Mouse (Mus musculus) neural tube, embryonic 12.5 days (tissue): ENCODE measurements around the gene Vps39. TPM values are rescaled to one million over a fixed set of nuclear protein-coding genes. Genes with fewer than 3 reads are reported as not detected.

Experiments used
- ATAC-seq: fragments of 200-750 bp; cut with Nextera tagmentation; 2 replicates; pipeline ENCODE4 v1.8.0; 2017; ENCODE audit warnings: low read depth, mild to moderate bottlenecking, moderate TSS enrichment, moderate library complexity; ENCODE audit not compliant: low FRiP score
- H3K27ac ChIP-seq: fragments of 300-500 bp; sonication (generic); 2 replicates; pipeline ENCODE4 v1.5.1; 2016
- H3K27me3 ChIP-seq: fragments of 300-500 bp; sonication (generic); replicated peaks from 2 replicates; pipeline ENCODE4 v1.6.1; 2016; ENCODE audit warnings: mild to moderate bottlenecking
- H3K36me3 ChIP-seq: fragments of 300-500 bp; sonication (generic); 2 replicates; pipeline ENCODE4 v1.6.1; 2016; ENCODE audit warnings: mild to moderate bottlenecking
- H3K4me1 ChIP-seq: fragments of 300-500 bp; sonication (generic); 2 replicates; pipeline ENCODE4 v1.6.1; 2016
- H3K4me2 ChIP-seq: fragments of 300-500 bp; sonication (generic); replicated peaks from 2 replicates; pipeline ENCODE4 v1.6.1; 2016; ENCODE audit warnings: mild to moderate bottlenecking
- H3K4me3 ChIP-seq: fragments of 300-500 bp; sonication (generic); 2 replicates; pipeline ENCODE4 v1.5.1; 2016
- H3K9ac ChIP-seq: fragments of 300-500 bp; sonication (generic); 2 replicates; pipeline ENCODE4 v1.6.1; 2016; ENCODE audit warnings: mild to moderate bottlenecking
- H3K9me3 ChIP-seq: fragments of 300-500 bp; sonication (generic); 2 replicates; pipeline ENCODE4 v1.6.1; 2016; ENCODE audit warnings: mild to moderate bottlenecking
- WGBS: fragments of 180-500 bp; shearing (Covaris S2); methylation state at CpG from one replicate; pipeline ENCODE4 v1.1.7; 2016; 5-methylcytosine and 5-hydroxymethylcytosine counted together
- polyA plus RNA-seq: library from polyadenylated mRNA; unstranded; fragments of >200 nt; fragmentation: Nextera tagmentation; extraction: Ambion mirVana; gene quantifications from 2 replicates; pipeline ENCODE4 v1.2.1, GENCODE M21; 2016

Gene Vps39
- polyA plus RNA-seq, 1 experiment from 2014 or later = 44.5 TPM

GRCm38 (mm10) chr2:120348120-120348519 is 4.8 kb downstream of the Vps39 start:
- no peak for ATAC-seq
- H3K9ac ChIP-seq = no peak overlapping the region
- H3K36me3 ChIP-seq = peaks cover 44% of the 10 kb centered on the region
- peaks cover 6% of the 10 kb centered on the region; the same call in 1 of the 2 replicates for H3K4me1 ChIP-seq
- H3K4me3 ChIP-seq = no peak overlapping the region
- no peaks in the 10 kb centered on the region for H3K27me3 ChIP-seq
- no peak overlapping the region for H3K27ac ChIP-seq
- WGBS = 83% methylated on average over 9 of the region's 9 CpGs
- no peak overlapping the region for H3K4me2 ChIP-seq
- no peaks in the 10 kb centered on the region for H3K9me3 ChIP-seq

GRCm38 (mm10) chr2:120341741-120342140 is 11.2 kb downstream of the Vps39 start:
- Histone ChIP-seq H3K27me3 (no peaks in the 10 kb centered on the region), H3K4me2 (no peak overlapping the region), H3K36me3 (peaks cover 77% of the 10 kb centered on the region), H3K4me3 (no peak overlapping the region), H3K9me3 (no peaks in the 10 kb centered on the region), H3K27ac (no peak overlapping the region), H3K9ac (no peak overlapping the region), H3K4me1 (no peaks in the 10 kb centered on the region)
- ATAC-seq = no peak
- WGBS = 93% methylated on average over 1 of the region's 1 CpGs

GRCm38 (mm10) chr2:120337886-120338285 is 15.1 kb downstream of the Vps39 start:
- Histone ChIP-seq H3K4me1 (no peaks in the 10 kb centered on the region), H3K36me3 (peaks cover 69% of the 10 kb centered on the region), H3K9ac (no peak overlapping the region), H3K4me2 (no peak overlapping the region), H3K9me3 (no peaks in the 10 kb centered on the region), H3K4me3 (no peak overlapping the region), H3K27ac (no peak overlapping the region), H3K27me3 (no peaks in the 10 kb centered on the region)
- 82% methylated on average over 2 of the region's 2 CpGs for WGBS
- ATAC-seq = no peak

GRCm38 (mm10) chr2:120331575-120331974 is 21.4 kb downstream of the Vps39 start:
- ATAC-seq = no peak
- Histone ChIP-seq H3K27me3 (no peaks in the 10 kb centered on the region), H3K4me1 (no peaks in the 10 kb centered on the region), H3K9me3 (no peaks in the 10 kb centered on the region), H3K4me2 (no peak overlapping the region), H3K27ac (no peak overlapping the region), H3K9ac (no peak overlapping the region), H3K4me3 (no peak overlapping the region), H3K36me3 (peaks cover 69% of the 10 kb centered on the region)
- WGBS = 87% methylated on average over 4 of the region's 4 CpGs

GRCm38 (mm10) chr2:120315077-120315476 is 37.9 kb downstream of the Vps39 start:
- H3K36me3 ChIP-seq = peaks cover 39% of the 10 kb centered on the region
- H3K4me1 ChIP-seq = no peaks in the 10 kb centered on the region
- no peak overlapping the region for H3K4me3 ChIP-seq
- H3K27ac ChIP-seq = no peak overlapping the region
- no peak for ATAC-seq
- no peak overlapping the region for H3K9ac ChIP-seq
- no peaks in the 10 kb centered on the region for H3K9me3 ChIP-seq
- H3K4me2 ChIP-seq = no peak overlapping the region
- H3K27me3 ChIP-seq = no peaks in the 10 kb centered on the region
- 76% methylated on average over 4 of the region's 4 CpGs for WGBS

- Histone ChIP-seq H3K4me2 (no peak overlapping the region), H3K9me3 (no peaks in the 10 kb centered on the region), H3K9ac (no peak overlapping the region), H3K27me3 (no peaks in the 10 kb centered on the region), H3K4me3 (no peak overlapping the region), H3K4me1 (no peaks in the 10 kb centered on the region), H3K27ac (no peak overlapping the region), H3K36me3 (peaks cover 36% of the 10 kb centered on the region)
- no peak for ATAC-seq
- WGBS = 82% methylated on average over 4 of the region's 4 CpGs
Observed at GRCm38 (mm10) chr2:120314487-120314886, 38.5 kb downstream of the Vps39 start.

GRCm38 (mm10) chr2:120313976-120314375 is 39.0 kb downstream of the Vps39 start, which contains the start of gene Pla2g4f:
TSS of gene Pla2g4f (minus strand) at chr2:120314165.
- ATAC-seq = no peak
- Histone ChIP-seq H3K4me3 (no peak within 1 kb of the TSS), H3K9ac (no peak within 1 kb of the TSS), H3K4me1 (no peaks in the 10 kb centered on the region), H3K27me3 (no peaks in the 10 kb centered on the region), H3K9me3 (no peaks in the 10 kb centered on the region), H3K27ac (no peak within 1 kb of the TSS), H3K36me3 (peaks cover 31% of the 10 kb centered on the region), H3K4me2 (no peak within 1 kb of the TSS)
- WGBS = 60% methylated on average over 3 of the region's 3 CpGs

GRCm38 (mm10) chr2:120312276-120312825 is 40.6 kb downstream of the Vps39 start:
- no peaks in the 10 kb centered on the region for H3K27me3 ChIP-seq
- H3K4me1 ChIP-seq = no peaks in the 10 kb centered on the region
- no peak overlapping the region for H3K27ac ChIP-seq
- no peak overlapping the region for H3K4me2 ChIP-seq
- H3K9ac ChIP-seq = no peak overlapping the region
- ATAC-seq = no peak
- H3K9me3 ChIP-seq = no peaks in the 10 kb centered on the region
- no peak overlapping the region for H3K4me3 ChIP-seq
- H3K36me3 ChIP-seq = peaks cover 14% of the 10 kb centered on the region
- WGBS = 84% methylated on average over 7 of the region's 7 CpGs

- WGBS = 29% methylated on average over 3 of the region's 3 CpGs
- H3K4me3 ChIP-seq = no peak overlapping the region
- H3K27ac ChIP-seq = no peak overlapping the region
- H3K9ac ChIP-seq = no peak overlapping the region
- H3K9me3 ChIP-seq = no peaks in the 10 kb centered on the region
- ATAC-seq = no peak
- no peak overlapping the region for H3K4me2 ChIP-seq
- H3K27me3 ChIP-seq = no peaks in the 10 kb centered on the region
- H3K4me1 ChIP-seq = no peaks in the 10 kb centered on the region
- no peaks in the 10 kb centered on the region for H3K36me3 ChIP-seq
Observed at GRCm38 (mm10) chr2:120304113-120304512, 48.8 kb downstream of the Vps39 start.

- ATAC-seq = no peak
- no peaks in the 10 kb centered on the region for H3K27me3 ChIP-seq
- no peak overlapping the region for H3K27ac ChIP-seq
- no peak overlapping the region for H3K4me3 ChIP-seq
- 90% methylated on average over 6 of the region's 6 CpGs for WGBS
- H3K9me3 ChIP-seq = no peaks in the 10 kb centered on the region
- H3K9ac ChIP-seq = no peak overlapping the region
- no peak overlapping the region for H3K4me2 ChIP-seq
- H3K4me1 ChIP-seq = no peaks in the 10 kb centered on the region
- H3K36me3 ChIP-seq = no peaks in the 10 kb centered on the region
Observed at GRCm38 (mm10) chr2:120301076-120301475, 51.9 kb downstream of the Vps39 start.

- H3K4me3 ChIP-seq = no peak overlapping the region
- ATAC-seq = no peak
- no peak overlapping the region for H3K4me2 ChIP-seq
- no peaks in the 10 kb centered on the region for H3K36me3 ChIP-seq
- WGBS = 89% methylated on average over 4 of the region's 4 CpGs
- no peaks in the 10 kb centered on the region for H3K27me3 ChIP-seq
- H3K9ac ChIP-seq = no peak overlapping the region
- H3K4me1 ChIP-seq = no peaks in the 10 kb centered on the region
- H3K9me3 ChIP-seq = no peaks in the 10 kb centered on the region
- no peak overlapping the region for H3K27ac ChIP-seq
Observed at GRCm38 (mm10) chr2:120299866-120300265, 53.1 kb downstream of the Vps39 start.

GRCm38 (mm10) chr2:120296160-120296559 is 56.8 kb downstream of the Vps39 start:
- Histone ChIP-seq H3K27ac (no peak overlapping the region), H3K4me1 (no peaks in the 10 kb centered on the region), H3K9ac (no peak overlapping the region), H3K27me3 (no peaks in the 10 kb centered on the region), H3K4me2 (no peak overlapping the region), H3K4me3 (no peak overlapping the region), H3K9me3 (no peaks in the 10 kb centered on the region), H3K36me3 (no peaks in the 10 kb centered on the region)
- 6% methylated on average over 2 of the region's 2 CpGs for WGBS
- ATAC-seq = no peak

- 87% methylated on average over 9 of the region's 9 CpGs for WGBS
- ATAC-seq = no peak
- H3K4me2 ChIP-seq = no peak overlapping the region
- H3K4me1 ChIP-seq = no peaks in the 10 kb centered on the region
- no peak overlapping the region for H3K27ac ChIP-seq
- H3K4me3 ChIP-seq = no peak overlapping the region
- H3K27me3 ChIP-seq = no peaks in the 10 kb centered on the region
- H3K36me3 ChIP-seq = no peaks in the 10 kb centered on the region
- H3K9me3 ChIP-seq = no peaks in the 10 kb centered on the region
- H3K9ac ChIP-seq = no peak overlapping the region
Observed at GRCm38 (mm10) chr2:120291471-120292078, 61.4 kb downstream of the Vps39 start.
